Mouse (Mus musculus): ENCODE measurements at regions not wholly inside any gene's neighbourhood (a gene's known extent, or its start where the extent isn't known, plus 50 kb on each side); places are given as distances from the start of the nearest gene placed in this dataset.
A peak's percentile ranks its signal among the peaks of the same experiment; 100 is the strongest.

DNA sequence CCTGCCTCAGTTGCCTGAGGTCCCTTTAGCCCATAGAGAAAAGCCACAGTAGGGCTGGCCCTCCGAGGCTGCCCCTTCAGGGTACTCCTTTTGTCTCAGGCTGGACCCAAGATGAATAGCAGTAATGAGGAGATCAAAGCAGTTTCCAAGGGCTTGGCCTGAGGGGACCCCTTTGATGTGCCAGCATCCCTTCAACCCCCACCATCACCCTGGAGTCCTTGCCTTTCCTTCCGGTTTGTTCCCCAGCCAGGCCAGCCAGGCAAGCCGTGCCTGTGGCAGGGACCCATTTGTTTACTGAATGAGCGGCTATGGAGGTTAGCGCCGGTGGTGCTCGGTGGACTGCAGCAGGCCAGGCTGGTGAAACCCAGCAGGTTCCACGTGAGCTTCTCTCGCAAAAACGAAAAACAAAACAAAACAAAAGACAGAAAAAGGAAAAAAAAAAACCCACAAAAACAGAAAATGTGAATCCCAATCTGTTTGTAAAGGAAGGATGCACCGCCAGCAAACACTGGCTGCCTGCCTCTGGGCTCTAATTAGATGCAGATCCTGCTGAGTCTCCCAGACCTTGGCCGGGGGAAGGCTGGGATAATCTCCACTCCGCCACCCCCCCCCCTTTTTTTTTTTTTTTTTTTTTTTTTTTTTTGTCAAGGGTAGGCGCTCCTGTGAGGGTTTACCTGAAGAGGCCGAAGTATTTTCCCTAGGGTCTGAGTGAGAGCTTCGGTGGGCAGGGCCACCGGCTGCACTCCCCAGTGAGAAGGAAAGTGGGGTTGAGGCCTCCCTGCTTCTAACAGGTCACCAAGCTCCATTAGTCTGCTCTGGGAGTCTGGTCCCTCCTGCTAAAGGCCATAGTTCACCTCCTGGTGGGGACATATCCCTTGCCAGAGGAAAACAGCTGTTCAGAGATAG, 127.8 kb upstream of the Bcor start:
- peaks cover 11% of the 10 kb centered on the region for H3K27me3 ChIP-seq (ENCODE audit: control insufficient read depth, insufficient read depth, low read length)
- peak; percentile 50 for DNase-seq (ENCODE audit: low spot score)
- WGBS, result 14% methylated on average over 17 of the region's 17 CpGs
- no peak overlapping the region for H3K4me3 ChIP-seq (ENCODE audit: low read depth, low read length)
- H3K4me1 ChIP-seq (replicated peaks; ENCODE audit: control insufficient read depth, insufficient read depth, low read length), result no peaks in the 10 kb centered on the region
- no peak overlapping the region for H3K9ac ChIP-seq (ENCODE audit: low read length)
- ATAC-seq (replicated peaks; ENCODE audit: low FRiP score), result peak; percentile 58; the same call in 1 of the 2 replicates
- no peak overlapping the region for H3K27ac ChIP-seq (ENCODE audit: low read depth, low read length)
- H3K36me3 ChIP-seq (ENCODE audit: control insufficient read depth, insufficient read depth, low read length), result no peaks in the 10 kb centered on the region
- H3K9me3 ChIP-seq (ENCODE audit: control insufficient read depth, low read length), result no peaks in the 10 kb centered on the region
- peak overlapping the region; percentile 15; the same call in 1 of the 2 replicates for H3K4me2 ChIP-seq (ENCODE audit: low read depth, low read length, severe bottlenecking)

DNA sequence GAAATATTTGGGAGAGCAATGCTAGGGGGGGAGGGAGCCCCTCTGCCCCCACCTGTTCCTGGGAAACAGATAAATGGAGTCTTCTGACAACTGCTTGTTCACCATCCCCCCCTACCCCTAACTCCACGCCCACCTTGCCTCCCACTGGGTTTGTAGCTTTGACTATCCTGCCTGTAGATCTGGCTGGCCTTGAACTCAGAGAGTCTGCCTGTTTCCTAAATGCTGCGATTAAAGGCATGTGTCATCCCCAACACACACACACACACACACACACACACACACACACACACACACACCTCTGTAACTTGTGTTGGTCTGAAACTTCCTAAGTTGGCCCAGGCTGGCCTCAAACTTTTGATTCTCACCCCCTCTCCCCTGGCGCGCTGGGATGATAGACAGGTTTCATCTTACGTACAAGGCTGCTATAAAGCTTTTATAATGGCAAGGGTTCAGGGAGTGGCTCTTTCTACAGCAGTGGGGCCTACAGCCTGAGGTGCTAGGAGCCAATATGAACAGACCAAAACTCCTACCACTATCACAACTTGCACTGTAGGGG, 128.5 kb upstream of the Bcor start:
- H3K4me1 ChIP-seq (replicated peaks; ENCODE audit: control insufficient read depth, insufficient read depth, low read length), result 0 out of 2 replicates have a peak, but pooled peaks cover 1% of the 10 kb centered on the region
- ATAC-seq (replicated peaks; ENCODE audit: low FRiP score) (no peak), DNase-seq (ENCODE audit: low spot score) (no peak)
- H3K36me3 ChIP-seq (ENCODE audit: control insufficient read depth, insufficient read depth, low read length), result no peaks in the 10 kb centered on the region
- no peak overlapping the region for H3K4me2 ChIP-seq (ENCODE audit: low read depth, low read length, severe bottlenecking)
- peaks cover 11% of the 10 kb centered on the region for H3K27me3 ChIP-seq (ENCODE audit: control insufficient read depth, insufficient read depth, low read length)
- no peak overlapping the region for H3K9ac ChIP-seq (ENCODE audit: low read length)
- 32% methylated on average over 5 of the region's 5 CpGs for WGBS
- no peak overlapping the region for H3K27ac ChIP-seq (ENCODE audit: low read depth, low read length)
- no peak overlapping the region for H3K4me3 ChIP-seq (ENCODE audit: low read depth, low read length)
- no peaks in the 10 kb centered on the region for H3K9me3 ChIP-seq (ENCODE audit: control insufficient read depth, low read length)

- WGBS, result 16% methylated on average over 2 of the region's 2 CpGs
- Histone ChIP-seq H3K4me3 (ENCODE audit: low read depth, low read length) (no peak overlapping the region), H3K4me1 (replicated peaks; ENCODE audit: control insufficient read depth, insufficient read depth, low read length) (0 out of 2 replicates have a peak, but pooled peaks cover 1% of the 10 kb centered on the region), H3K4me2 (ENCODE audit: low read depth, low read length, severe bottlenecking) (no peak overlapping the region), H3K27ac (ENCODE audit: low read depth, low read length) (no peak overlapping the region), H3K9me3 (ENCODE audit: control insufficient read depth, low read length) (no peaks in the 10 kb centered on the region), H3K27me3 (ENCODE audit: control insufficient read depth, insufficient read depth, low read length) (no peaks in the 10 kb centered on the region; the same call in 1 of the 2 replicates), H3K9ac (ENCODE audit: low read length) (no peak overlapping the region), H3K36me3 (ENCODE audit: control insufficient read depth, insufficient read depth, low read length) (no peaks in the 10 kb centered on the region)
- ATAC-seq (replicated peaks; ENCODE audit: low FRiP score) (no peak), DNase-seq (ENCODE audit: low spot score) (no peak)
These were observed 133.0 kb upstream of the Bcor start for GRCm38 (mm10) chrX:12293146-12293545.

DNA sequence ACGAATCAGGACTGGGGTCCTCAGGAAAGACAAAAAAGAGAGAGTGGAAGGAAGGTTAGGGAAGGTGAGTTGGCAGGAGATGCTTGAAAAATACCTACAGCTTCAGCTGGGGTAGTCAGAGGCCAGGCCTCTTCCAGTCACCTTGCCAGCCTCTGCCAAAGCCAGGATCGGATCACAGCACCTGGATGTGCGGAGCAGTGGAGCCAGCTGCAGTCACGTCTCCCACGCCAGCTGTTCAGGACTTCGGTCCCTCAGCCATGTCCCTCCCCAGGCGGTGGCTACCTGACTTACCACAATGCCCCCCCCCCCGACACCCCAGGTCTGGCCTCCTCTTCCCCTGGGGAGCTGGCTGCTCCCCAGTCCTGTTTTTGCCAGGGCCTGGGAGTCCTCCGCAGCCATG, 134.3 kb upstream of the Bcor start:
- Histone ChIP-seq H3K4me2 (ENCODE audit: low read depth, low read length, severe bottlenecking) (no peak overlapping the region), H3K27me3 (ENCODE audit: control insufficient read depth, insufficient read depth, low read length) (no peaks in the 10 kb centered on the region; the same call in 1 of the 2 replicates), H3K27ac (ENCODE audit: low read depth, low read length) (no peak overlapping the region), H3K36me3 (ENCODE audit: control insufficient read depth, insufficient read depth, low read length) (no peaks in the 10 kb centered on the region), H3K9me3 (ENCODE audit: control insufficient read depth, low read length) (no peaks in the 10 kb centered on the region), H3K9ac (ENCODE audit: low read length) (no peak overlapping the region), H3K4me3 (ENCODE audit: low read depth, low read length) (no peak overlapping the region), H3K4me1 (replicated peaks; ENCODE audit: control insufficient read depth, insufficient read depth, low read length) (0 out of 2 replicates have a peak, but pooled peaks cover 1% of the 10 kb centered on the region)
- 59% methylated on average over 8 of the region's 9 CpGs for WGBS
- ATAC-seq (replicated peaks; ENCODE audit: low FRiP score) (no peak), DNase-seq (ENCODE audit: low spot score) (no peak)

DNA sequence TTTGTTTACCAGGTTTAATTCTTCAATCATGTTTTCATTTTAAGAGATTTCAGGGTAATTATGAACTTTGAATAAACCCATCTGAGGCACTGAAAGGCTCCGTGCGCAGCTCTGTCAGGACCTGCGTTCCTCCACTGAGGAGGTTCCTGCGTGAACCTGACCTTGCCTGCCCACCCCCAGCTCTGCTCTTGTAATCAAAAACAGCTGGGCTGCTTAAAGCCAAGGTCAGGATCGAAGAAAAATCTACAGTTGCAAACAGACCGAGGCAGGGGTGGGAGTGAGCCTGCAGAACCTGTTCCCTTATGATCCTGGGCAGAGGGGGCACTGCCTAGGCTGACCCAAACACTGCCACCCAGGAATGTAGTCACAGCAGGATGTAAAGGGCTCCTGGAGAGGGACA, 134.8 kb upstream of the Bcor start:
- Histone ChIP-seq H3K27me3 (ENCODE audit: control insufficient read depth, insufficient read depth, low read length) (no peaks in the 10 kb centered on the region; the same call in 1 of the 2 replicates), H3K27ac (ENCODE audit: low read depth, low read length) (no peak overlapping the region), H3K36me3 (ENCODE audit: control insufficient read depth, insufficient read depth, low read length) (no peaks in the 10 kb centered on the region), H3K4me2 (ENCODE audit: low read depth, low read length, severe bottlenecking) (no peak overlapping the region), H3K9me3 (ENCODE audit: control insufficient read depth, low read length) (no peaks in the 10 kb centered on the region), H3K4me1 (replicated peaks; ENCODE audit: control insufficient read depth, insufficient read depth, low read length) (0 out of 2 replicates have a peak, but pooled peaks cover 1% of the 10 kb centered on the region), H3K9ac (ENCODE audit: low read length) (no peak overlapping the region), H3K4me3 (ENCODE audit: low read depth, low read length) (no peak overlapping the region)
- DNase-seq (ENCODE audit: low spot score) (no peak), ATAC-seq (replicated peaks; ENCODE audit: low FRiP score) (no peak)
- WGBS, result 32% methylated on average over 6 of the region's 6 CpGs

DNA sequence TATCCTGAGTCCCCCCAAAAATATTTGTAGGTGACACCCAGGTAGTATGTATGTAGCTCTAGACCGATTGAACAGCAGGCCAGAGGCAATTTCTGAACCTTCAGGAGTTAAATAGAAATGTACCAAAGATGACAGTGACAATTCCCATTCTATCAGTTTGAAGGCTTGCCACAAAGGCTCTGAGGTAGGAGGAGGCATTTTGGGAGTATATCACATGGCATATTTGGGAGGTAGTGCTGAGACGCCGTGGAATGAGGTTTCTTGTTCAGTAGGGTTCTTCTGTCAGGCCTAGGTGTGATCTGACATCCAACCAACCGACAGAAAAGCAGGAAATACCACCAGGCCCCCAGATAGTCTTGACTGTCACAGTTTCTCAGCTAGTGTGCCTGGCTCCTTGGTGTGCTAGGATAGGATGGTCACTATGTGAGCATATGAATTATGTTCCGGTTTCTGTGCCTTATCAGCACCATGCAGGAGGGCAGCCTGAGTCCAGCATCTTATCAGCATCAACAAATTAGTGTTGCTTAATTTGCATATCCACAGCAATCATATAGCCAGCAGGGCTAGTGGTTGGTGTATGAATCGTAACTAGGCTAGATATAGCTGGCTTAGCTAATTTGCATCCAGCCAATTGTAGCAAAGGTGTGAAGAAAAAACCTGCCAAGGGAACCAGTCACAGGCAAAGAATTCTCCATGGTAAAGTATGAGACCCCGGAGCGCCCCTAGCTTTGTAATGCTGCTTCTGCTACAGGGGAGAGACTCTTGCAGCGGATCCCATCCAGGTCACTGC, 136.3 kb upstream of the Bcor start:
- ATAC-seq (replicated peaks; ENCODE audit: low FRiP score) (no peak; the same call in 1 of the 2 replicates), DNase-seq (ENCODE audit: low spot score) (no peak)
- Histone ChIP-seq H3K27me3 (ENCODE audit: control insufficient read depth, insufficient read depth, low read length) (no peaks in the 10 kb centered on the region; the same call in 1 of the 2 replicates), H3K4me1 (replicated peaks; ENCODE audit: control insufficient read depth, insufficient read depth, low read length) (0 out of 2 replicates have a peak, but pooled peaks cover 1% of the 10 kb centered on the region), H3K4me2 (ENCODE audit: low read depth, low read length, severe bottlenecking) (no peak overlapping the region), H3K27ac (ENCODE audit: low read depth, low read length) (no peak overlapping the region), H3K36me3 (ENCODE audit: control insufficient read depth, insufficient read depth, low read length) (no peaks in the 10 kb centered on the region), H3K9me3 (ENCODE audit: control insufficient read depth, low read length) (no peaks in the 10 kb centered on the region), H3K4me3 (ENCODE audit: low read depth, low read length) (no peak overlapping the region), H3K9ac (ENCODE audit: low read length) (no peak overlapping the region)
- 76% methylated on average over 9 of the region's 9 CpGs for WGBS

GRCm38 (mm10) chrX:12298609-12299008, 138.5 kb upstream of the Bcor start:
- no peak overlapping the region for H3K27ac ChIP-seq (ENCODE audit: low read depth, low read length)
- H3K4me2 ChIP-seq (ENCODE audit: low read depth, low read length, severe bottlenecking), result no peak overlapping the region
- ATAC-seq (replicated peaks; ENCODE audit: low FRiP score), result no peak
- H3K9ac ChIP-seq (ENCODE audit: low read length), result no peak overlapping the region
- no peaks in the 10 kb centered on the region for H3K9me3 ChIP-seq (ENCODE audit: control insufficient read depth, low read length)
- no peaks in the 10 kb centered on the region for H3K36me3 ChIP-seq (ENCODE audit: control insufficient read depth, insufficient read depth, low read length)
- no peaks in the 10 kb centered on the region for H3K27me3 ChIP-seq (ENCODE audit: control insufficient read depth, insufficient read depth, low read length)
- H3K4me3 ChIP-seq (ENCODE audit: low read depth, low read length), result no peak overlapping the region
- DNase-seq (ENCODE audit: low spot score), result no peak
- WGBS, result 91% methylated on average over 5 of the region's 5 CpGs
- H3K4me1 ChIP-seq (replicated peaks; ENCODE audit: control insufficient read depth, insufficient read depth, low read length), result no peaks in the 10 kb centered on the region

DNA sequence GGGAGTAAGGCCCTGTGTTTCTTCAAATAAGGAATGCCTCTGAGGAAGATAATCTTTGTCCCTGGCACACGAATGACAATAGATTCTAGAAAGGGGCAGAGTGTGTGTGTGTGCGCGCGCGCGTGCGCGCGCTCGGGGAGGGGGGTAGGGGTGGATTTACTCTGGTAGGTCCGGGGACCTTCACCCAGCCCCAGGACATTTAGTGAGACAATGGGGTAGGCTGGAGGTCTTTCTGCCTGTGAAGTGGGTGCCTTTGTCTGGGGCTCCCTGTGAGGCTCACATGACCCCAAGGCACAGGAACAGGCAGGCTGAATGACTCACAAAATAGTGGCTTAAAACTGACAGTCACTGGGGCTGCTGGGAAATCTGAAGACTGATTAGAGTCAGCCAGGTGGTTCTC, 139.1 kb upstream of the Bcor start:
- no peak overlapping the region for H3K9ac ChIP-seq (ENCODE audit: low read length)

More for the DNA sequence above, 139.1 kb upstream of the Bcor start:
- H3K27me3 ChIP-seq (ENCODE audit: control insufficient read depth, insufficient read depth, low read length), result no peaks in the 10 kb centered on the region
- no peak overlapping the region for H3K4me2 ChIP-seq (ENCODE audit: low read depth, low read length, severe bottlenecking)
- no peak overlapping the region for H3K4me3 ChIP-seq (ENCODE audit: low read depth, low read length)
- no peak for ATAC-seq (replicated peaks; ENCODE audit: low FRiP score)
- 80% methylated on average over 11 of the region's 11 CpGs for WGBS
- DNase-seq (ENCODE audit: low spot score), result no peak
- no peaks in the 10 kb centered on the region for H3K36me3 ChIP-seq (ENCODE audit: control insufficient read depth, insufficient read depth, low read length)
- no peaks in the 10 kb centered on the region for H3K4me1 ChIP-seq (replicated peaks; ENCODE audit: control insufficient read depth, insufficient read depth, low read length)
- H3K9me3 ChIP-seq (ENCODE audit: control insufficient read depth, low read length), result no peaks in the 10 kb centered on the region
- no peak overlapping the region for H3K27ac ChIP-seq (ENCODE audit: low read depth, low read length)

Measured in forebrain, embryonic 11.5 days (tissue).